In the genomic region with DNA sequence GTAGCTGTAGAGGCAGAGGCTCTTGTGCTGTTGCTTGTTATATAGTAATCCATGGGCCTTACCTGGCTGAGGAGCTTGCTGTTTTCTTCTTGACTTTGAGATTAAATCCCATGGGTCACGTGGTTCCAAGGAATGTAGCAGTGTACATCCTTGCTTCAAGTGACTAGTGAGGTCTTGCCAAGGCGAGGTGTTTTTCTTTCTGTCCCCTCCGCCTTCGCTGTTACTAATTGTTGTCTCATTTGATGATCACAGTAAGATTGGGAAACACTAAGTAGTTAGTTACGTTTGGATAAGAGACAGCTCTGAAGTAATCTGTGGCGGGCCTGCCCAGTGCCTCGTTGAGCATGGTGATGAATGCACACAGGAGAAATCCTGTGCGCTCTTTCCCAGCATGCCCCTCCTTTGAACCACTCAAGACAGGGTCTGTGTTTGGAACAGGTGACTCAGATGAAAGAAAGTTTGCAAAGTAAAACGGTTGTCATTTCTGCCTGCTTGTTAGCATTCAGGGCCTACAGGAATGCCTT, we compare ENCODE assay signal across 17 mouse cellular contexts. TPM values are rescaled to one million over a fixed set of nuclear protein-coding genes. Genes with fewer than 3 reads are reported as not detected.
DNase-seq lines count a peak whose midpoint lies in the region; ATAC-seq and TF ChIP-seq lines count a peak whose summit lies in the region.
"Had no signal": no experiment of that assay in that cellular context is flagged by ENCODE, and none has a peak within 500 bp of the region (broad histone marks: within the 10 kb centered on the region; RNA-seq: fewer than 3 reads in every experiment).

No protein-coding gene starts in this region.

- H3K27ac ChIP-seq in forebrain, embryonic 12.5 days: 0 out of 2 replicates have a peak overlapping the region, but pooled peaks have one; percentile 21
- H3K27ac ChIP-seq in forebrain, postnatal 0 days (ENCODE audit: low read depth, low read length): no peak overlapping the region
- H3K27ac ChIP-seq in heart, postnatal 0 days (ENCODE audit: low read depth): peak overlapping the region; percentile 75
- peak overlapping the region; percentile 52; the same call in 1 of the 2 replicates for H3K27ac ChIP-seq in neural tube, embryonic 13.5 days (replicated peaks)
- 0 out of 2 replicates have a peak overlapping the region, but pooled peaks have one; percentile 13 for H3K27ac ChIP-seq in olfactory bulb, adult 2 months (ENCODE audit: insufficient read depth, low read depth, low read length)
- H3K27ac ChIP-seq: embryonic facial prominence, embryonic 12.5 days; forebrain, embryonic 10.5 days; hindbrain, embryonic 12.5 days; left cerebral cortex, adult 2 months had no signal

- no peak for DNase-seq in forebrain, postnatal 0 days
- DNase-seq in heart, postnatal 0 days (ENCODE audit: low spot score): no peak
- DNase-seq in heart, postnatal 14 days: no peak
- no peak for DNase-seq in neural tube, embryonic 10.5 days (ENCODE audit: extremely low spot score, low spot score)
- no peak for DNase-seq in right cerebral cortex, postnatal 25 days
- DNase-seq: adrenal gland, postnatal 36 days; kidney, adult 2 months; kidney, postnatal 4 days; thymus, postnatal 25 days had no signal

- TF ChIP-seq CTCF in forebrain, postnatal 0 days (IDR thresholded peaks at IDR 0.05; ENCODE audit: low read depth): no peak
- no peak for TF ChIP-seq CTCF in heart, postnatal 0 days (IDR thresholded peaks at IDR 0.05; ENCODE audit: low read depth)
- TF ChIP-seq CTCF in olfactory bulb, adult 2 months (IDR thresholded peaks at IDR 0.05; ENCODE audit: insufficient read depth, low read depth, low read length): no peak

- intact Hi-C loops in heart, postnatal 14 days (cut with DNase I): loop anchor here (10.0 kb wide), 1 partner anchor 247 kb away; no protein-coding TSS in a partner anchor

- peaks cover 95% of the 10 kb centered on the region for H3K4me1 ChIP-seq in forebrain, embryonic 12.5 days
- H3K4me1 ChIP-seq in forebrain, postnatal 0 days (ENCODE audit: insufficient read depth): 0 out of 2 replicates have a peak, but pooled peaks cover 5% of the 10 kb centered on the region
- H3K4me1 ChIP-seq in heart, postnatal 0 days (ENCODE audit: control insufficient read depth, insufficient read depth): peaks cover 73% of the 10 kb centered on the region
- H3K4me1 ChIP-seq in neural tube, embryonic 13.5 days (replicated peaks): peaks cover 98% of the 10 kb centered on the region
- peaks cover 21% of the 10 kb centered on the region for H3K4me1 ChIP-seq in olfactory bulb, adult 2 months (ENCODE audit: control insufficient read depth, insufficient read depth, low read length)

- no peak for ATAC-seq in forebrain, embryonic 12.5 days (ENCODE audit: low FRiP score)
- ATAC-seq in forebrain, postnatal 0 days: no peak
- ATAC-seq in heart, postnatal 0 days (ENCODE audit: insufficient read depth, low read depth): no peak
- no peak for ATAC-seq in neural tube, embryonic 13.5 days (ENCODE audit: low read depth)

- H3K36me3 ChIP-seq in forebrain, embryonic 12.5 days (replicated peaks): no peaks in the 10 kb centered on the region; the same call in 1 of the 2 replicates
- no peaks in the 10 kb centered on the region for H3K36me3 ChIP-seq in forebrain, postnatal 0 days (ENCODE audit: insufficient read depth)
- H3K36me3 ChIP-seq in heart, postnatal 0 days (replicated peaks; ENCODE audit: control insufficient read depth, insufficient read depth, low read length): peaks cover 12% of the 10 kb centered on the region; the same call in 1 of the 2 replicates
- H3K36me3 ChIP-seq in neural tube, embryonic 13.5 days: 0 out of 2 replicates have a peak, but pooled peaks cover 5% of the 10 kb centered on the region

- TF ChIP-seq EP300 in heart, postnatal 0 days (IDR thresholded peaks at IDR 0.05; ENCODE audit: low read depth): no peak

- no peak overlapping the region for H3K4me2 ChIP-seq in forebrain, embryonic 12.5 days
- no peak overlapping the region for H3K4me2 ChIP-seq in forebrain, postnatal 0 days (ENCODE audit: low read depth)
- no peak overlapping the region for H3K4me2 ChIP-seq in heart, postnatal 0 days (ENCODE audit: low read depth, low read length)
- no peak overlapping the region for H3K4me2 ChIP-seq in neural tube, embryonic 13.5 days
- H3K4me2 ChIP-seq: embryonic facial prominence, embryonic 12.5 days; hindbrain, embryonic 12.5 days; limb, embryonic 13.5 days had no signal

- H3K27me3 ChIP-seq in forebrain, embryonic 12.5 days: no peaks in the 10 kb centered on the region
- no peaks in the 10 kb centered on the region for H3K27me3 ChIP-seq in forebrain, postnatal 0 days (ENCODE audit: insufficient read depth, low read length)
- no peaks in the 10 kb centered on the region for H3K27me3 ChIP-seq in heart, postnatal 0 days (ENCODE audit: control insufficient read depth, insufficient read depth, low read length)
- H3K27me3 ChIP-seq in neural tube, embryonic 13.5 days: no peaks in the 10 kb centered on the region
- H3K27me3 ChIP-seq: embryonic facial prominence, embryonic 12.5 days; hindbrain, embryonic 12.5 days; limb, embryonic 13.5 days had no signal

- no peak overlapping the region for H3K9ac ChIP-seq in forebrain, embryonic 12.5 days
- H3K9ac ChIP-seq in forebrain, postnatal 0 days: no peak overlapping the region
- H3K9ac ChIP-seq in heart, postnatal 0 days (replicated peaks; ENCODE audit: low read depth, low read length): no peak overlapping the region
- H3K9ac ChIP-seq in neural tube, embryonic 13.5 days: no peak overlapping the region
- H3K9ac ChIP-seq: embryonic facial prominence, embryonic 12.5 days; hindbrain, embryonic 12.5 days; limb, embryonic 13.5 days had no signal

- no peak overlapping the region for H3K4me3 ChIP-seq in forebrain, embryonic 12.5 days (replicated peaks)
- no peak overlapping the region for H3K4me3 ChIP-seq in forebrain, postnatal 0 days (ENCODE audit: low read depth, low read length)
- no peak overlapping the region for H3K4me3 ChIP-seq in heart, postnatal 0 days (ENCODE audit: low read depth, low read length)
- no peak overlapping the region for H3K4me3 ChIP-seq in neural tube, embryonic 13.5 days
- no peak overlapping the region for H3K4me3 ChIP-seq in olfactory bulb, adult 2 months (ENCODE audit: insufficient read depth, low read depth, low read length)
- H3K4me3 ChIP-seq: embryonic facial prominence, embryonic 12.5 days; forebrain, embryonic 10.5 days; hindbrain, embryonic 12.5 days; left cerebral cortex, adult 2 months; limb, embryonic 13.5 days had no signal

- 52% methylated on average over 9 of the region's 9 CpGs for WGBS in forebrain, embryonic 12.5 days
- 34% methylated on average over 9 of the region's 9 CpGs for WGBS in forebrain, postnatal 0 days
- WGBS in heart, postnatal 0 days: 51% methylated on average over 9 of the region's 9 CpGs
- WGBS in neural tube, embryonic 13.5 days: 55% methylated on average over 9 of the region's 9 CpGs
- WGBS in olfactory bulb, adult 2 months: 51% methylated on average over 9 of the region's 9 CpGs

- H3K9me3 ChIP-seq in forebrain, embryonic 12.5 days: no peaks in the 10 kb centered on the region
- no peaks in the 10 kb centered on the region for H3K9me3 ChIP-seq in forebrain, postnatal 0 days (ENCODE audit: low read length)
- no peaks in the 10 kb centered on the region for H3K9me3 ChIP-seq in heart, postnatal 0 days (replicated peaks; ENCODE audit: control insufficient read depth, low read length)
- H3K9me3 ChIP-seq in neural tube, embryonic 13.5 days: no peaks in the 10 kb centered on the region
- H3K9me3 ChIP-seq: embryonic facial prominence, embryonic 12.5 days; forebrain, embryonic 10.5 days; hindbrain, embryonic 12.5 days; limb, embryonic 13.5 days had no signal

- no peak for TF ChIP-seq POLR2A in olfactory bulb, adult 2 months (IDR thresholded peaks at IDR 0.05; ENCODE audit: insufficient read depth, low read depth, low read length)

RNA-seq across cellular contexts. Expression of gene Map4k4, which starts 31.6 kb away (rescaled TPM):
- polyA plus RNA-seq in forebrain, embryonic 12.5 days (2016; fragmentation: Nextera tagmentation; extraction: Ambion mirVana): 55.9 and 73.9 TPM in 2 replicates
- 201 and 241 TPM in 2 replicates for total RNA-seq in forebrain, postnatal 0 days (2014; rRNA removed)
- polyA plus RNA-seq in forebrain, postnatal 0 days (2015; fragmentation: Nextera tagmentation; extraction: Ambion mirVana): 11.9 and 21.3 TPM in 2 replicates
- 106 and 129 TPM in 2 replicates for total RNA-seq in heart, postnatal 0 days (2014; rRNA removed; ENCODE audit: low replicate concordance)
- 17.0 and 17.4 TPM in 2 replicates for polyA plus RNA-seq in heart, postnatal 0 days (2015; fragmentation: Nextera tagmentation; extraction: Ambion mirVana)
- total RNA-seq in heart, postnatal 14 days (2021): 100 to 1,000 TPM; 175 to 185 TPM
- 49.0 and 56.3 TPM in 2 replicates for polyA plus RNA-seq in neural tube, embryonic 13.5 days (2015; fragmentation: Nextera tagmentation; extraction: Ambion mirVana)
- 300 and 913 TPM in 2 replicates for polyA plus RNA-seq in olfactory bulb, adult 2 months (2012; ENCODE audit: insufficient read depth, insufficient read length, low replicate concordance, missing spikeins)
